Mouse (Mus musculus) retina, adult 2 months (tissue): ENCODE data around the gene Ppm1m.
A peak's percentile ranks its signal among the peaks of the same experiment; 100 is the strongest.

ENCODE experiments used
- DNase-seq: peaks from one replicate; pipeline ENCODE4 v3.0.0-alpha.2; 2012; ENCODE audit warnings: low read depth, low spot score

Ppm1m gene

DNA sequence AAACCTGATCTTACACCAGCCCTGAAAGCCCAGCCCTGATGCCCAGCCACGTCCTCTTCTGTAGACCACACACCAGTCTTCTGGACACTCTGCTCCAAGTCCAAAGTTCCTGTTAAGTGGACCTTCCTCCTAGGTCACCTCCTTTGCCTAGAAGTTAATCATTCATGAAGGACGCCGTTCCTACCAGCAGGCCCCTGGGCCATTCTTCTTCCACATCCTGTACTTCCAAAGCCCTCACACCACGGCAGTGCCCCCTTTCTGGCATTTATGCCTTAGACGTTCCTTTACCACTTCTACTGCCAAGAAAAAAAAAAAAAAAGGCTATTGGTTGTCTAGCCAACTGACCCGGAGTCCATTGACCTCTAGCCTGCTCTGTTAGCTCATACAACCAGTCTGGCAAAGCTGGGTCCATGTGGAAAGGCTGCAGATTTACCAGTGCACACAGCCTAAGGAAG lies 41.5 kb downstream of the Ppm1m start, which contains the start of gene Glyctk:
TSS of gene Glyctk (minus strand) at position 102 of the 455 bp plus-strand sequence.
- DNase-seq = no peak

DNA sequence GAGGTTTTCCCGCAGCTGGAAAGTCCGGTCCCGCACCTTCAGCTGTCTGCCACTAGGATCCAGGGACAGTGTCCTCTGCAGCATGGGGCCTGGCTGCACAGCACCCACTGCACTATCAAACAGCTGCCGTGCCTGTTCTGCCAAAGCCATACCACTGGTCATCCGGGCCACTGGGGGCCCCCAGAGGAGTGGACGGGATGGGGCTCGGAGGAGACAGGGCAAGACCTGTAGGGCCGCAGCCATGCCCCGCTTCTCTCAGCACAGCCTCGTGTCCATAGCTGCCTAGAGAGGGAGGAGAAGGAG lies 42.0 kb downstream of the Ppm1m start:
- DNase-seq = no peak

DNA sequence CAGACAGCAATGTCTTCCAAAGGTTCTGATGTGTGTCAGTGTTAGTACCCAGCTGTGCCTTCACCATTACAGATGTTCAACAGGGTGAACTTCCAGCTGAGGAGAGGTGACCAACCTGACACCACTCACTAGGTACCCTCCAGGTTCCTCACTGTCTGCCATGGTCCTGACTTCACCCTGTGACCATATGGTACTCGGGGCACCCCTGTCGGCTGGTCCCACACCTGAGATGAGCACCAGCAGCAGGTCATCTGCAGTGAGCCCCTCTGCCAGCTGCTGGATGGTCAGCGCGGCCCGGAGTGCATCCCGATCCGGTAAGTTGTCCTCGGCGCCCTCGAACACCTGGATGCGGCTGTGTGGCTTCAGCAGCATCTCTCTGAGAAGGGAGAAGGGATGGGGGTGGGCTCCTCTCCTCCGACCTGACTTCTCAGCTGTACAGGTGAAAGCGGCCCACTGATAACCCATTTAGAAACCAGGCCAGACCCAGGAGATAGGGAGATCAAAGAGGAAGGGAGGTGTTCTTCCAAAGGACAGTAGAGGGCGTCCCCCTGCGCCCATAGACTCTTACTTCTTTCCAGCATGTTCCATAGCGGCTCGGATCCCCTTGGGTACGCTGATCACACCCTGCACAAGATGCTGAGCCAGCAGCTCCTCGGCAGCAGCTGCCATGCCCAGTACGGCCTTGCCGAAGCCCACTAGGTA lies 42.5 kb downstream of the Ppm1m start:
- DNase-seq = no peak

DNA sequence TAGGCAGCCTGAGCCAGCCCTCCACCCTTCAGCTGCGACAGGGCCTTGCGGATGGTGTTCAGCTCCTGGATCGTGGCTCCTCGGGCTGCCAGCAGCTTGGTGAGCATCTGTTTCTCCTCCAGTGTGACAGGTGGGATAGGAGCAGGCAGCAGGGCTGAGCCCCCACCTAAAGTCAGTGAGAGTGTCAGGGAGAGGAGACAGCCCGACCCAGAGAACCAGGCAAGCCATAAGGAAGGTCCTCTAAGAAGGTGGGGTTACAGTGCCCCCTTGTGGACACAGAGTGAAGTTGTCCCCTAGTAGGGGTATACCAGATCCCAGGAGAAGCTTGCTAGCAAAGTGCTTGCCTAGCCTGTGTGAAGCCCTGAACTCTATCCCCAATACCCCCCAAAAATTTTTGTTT lies 43.1 kb downstream of the Ppm1m start:
- DNase-seq = peak; percentile 16

DNA sequence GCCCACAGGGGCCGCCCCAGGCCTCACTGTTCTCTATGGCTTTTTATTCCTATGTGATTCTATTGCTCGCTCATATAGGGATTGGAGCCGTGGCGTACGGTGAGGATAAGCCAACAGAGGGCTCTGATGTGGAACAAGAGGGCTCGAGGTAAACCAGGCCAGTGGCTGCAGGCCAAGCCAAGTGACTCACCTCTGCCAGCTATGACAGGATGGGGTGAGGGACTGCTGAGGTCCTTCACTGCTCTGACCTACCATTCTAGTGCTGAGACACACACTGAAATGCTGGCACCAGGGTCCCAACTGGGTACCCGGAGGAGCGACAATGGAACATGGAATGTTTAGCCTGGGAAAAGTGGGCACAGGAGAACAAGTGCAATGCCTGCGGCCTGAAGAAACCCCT lies 45.4 kb downstream of the Ppm1m start:
- DNase-seq = no peak

DNA sequence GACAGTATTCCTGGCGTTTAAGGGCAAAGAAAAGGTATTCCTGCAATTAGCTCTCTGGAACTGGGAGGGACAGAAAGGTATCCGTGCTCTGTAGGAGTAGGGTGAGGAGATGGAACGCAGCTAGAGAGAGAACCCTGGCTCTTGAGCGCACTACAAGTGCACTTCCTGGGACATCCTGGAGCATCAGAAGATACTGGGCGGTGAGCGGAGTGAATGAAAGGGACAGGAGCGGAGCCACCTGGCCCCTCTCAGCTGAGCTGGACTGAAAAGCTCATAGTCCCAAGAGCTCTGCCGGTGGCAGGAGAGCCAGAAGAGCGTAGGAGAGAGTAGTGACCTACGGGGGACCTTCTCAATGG lies 50.2 kb downstream of the Ppm1m start:
- DNase-seq = no peak

DNA sequence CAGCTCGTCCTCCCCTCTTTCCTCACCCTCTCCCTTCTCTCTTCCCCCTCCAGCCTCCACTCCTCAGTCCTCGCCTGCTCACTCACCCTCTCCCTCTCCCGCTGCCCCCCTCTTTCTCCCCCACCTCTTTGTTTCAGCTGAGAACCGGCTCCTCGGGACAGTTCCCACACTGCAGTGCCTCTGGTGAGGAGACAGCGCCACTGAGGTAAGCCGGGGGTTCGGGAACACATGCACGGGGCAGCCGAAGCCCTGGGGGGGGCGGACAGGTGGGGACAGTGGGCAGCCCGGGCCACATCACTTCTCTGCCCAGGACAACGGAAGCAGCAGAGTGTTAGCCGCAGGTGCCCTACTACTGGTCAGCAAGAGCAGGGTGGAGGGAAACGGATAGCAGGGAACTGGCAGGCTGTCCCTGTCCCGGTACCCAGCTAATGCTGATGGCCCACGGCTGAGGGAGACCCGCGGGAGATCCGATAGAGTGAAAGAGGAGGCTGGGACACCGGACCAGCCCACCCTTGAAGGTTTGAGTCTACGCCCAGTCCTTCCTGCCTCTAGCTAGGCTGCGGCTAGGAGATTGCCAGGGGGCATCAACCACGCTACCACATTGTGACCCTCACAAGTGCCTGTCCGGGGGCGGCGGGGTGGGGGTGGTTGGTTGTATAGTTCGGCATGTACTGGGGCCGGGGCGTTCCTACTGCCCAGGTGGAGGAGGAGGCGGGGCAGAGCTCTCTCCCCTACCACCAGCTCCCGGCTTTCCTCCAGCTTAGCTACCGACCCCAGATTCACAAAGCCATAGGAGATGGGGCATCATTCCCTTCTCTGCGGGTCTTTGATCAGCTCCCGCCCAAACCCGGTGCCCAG lies 50.8 kb downstream of the Ppm1m start:
- DNase-seq = no peak

DNA sequence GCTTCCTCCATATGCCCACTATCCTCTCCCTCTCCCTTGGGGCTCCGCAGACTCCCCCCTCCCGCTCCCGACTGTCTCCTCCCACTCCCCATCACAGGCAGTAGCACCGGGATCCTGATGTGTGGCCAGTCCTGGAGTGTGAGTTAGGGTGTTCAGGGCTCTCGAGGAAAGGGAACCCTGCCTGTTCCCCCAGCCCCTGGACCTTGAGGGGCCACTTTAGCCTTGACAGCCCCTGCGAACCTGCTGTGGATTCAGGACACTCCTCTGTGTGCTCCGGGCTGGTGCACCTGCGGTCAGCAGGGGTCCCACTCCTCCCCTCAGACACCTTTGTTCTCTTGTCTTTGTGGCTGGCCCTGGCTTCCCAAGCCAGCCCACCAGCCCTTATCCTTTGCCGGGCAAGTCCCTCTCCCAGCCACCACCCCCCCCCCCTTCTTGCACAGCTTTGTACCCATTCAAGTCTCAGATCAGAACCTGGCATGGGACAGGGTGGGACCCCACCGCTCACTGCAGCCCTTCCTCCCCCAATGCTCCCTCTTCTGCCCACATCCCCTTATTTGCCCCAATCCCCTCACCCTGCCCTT lies 51.6 kb downstream of the Ppm1m start:
- no peak for DNase-seq

DNA sequence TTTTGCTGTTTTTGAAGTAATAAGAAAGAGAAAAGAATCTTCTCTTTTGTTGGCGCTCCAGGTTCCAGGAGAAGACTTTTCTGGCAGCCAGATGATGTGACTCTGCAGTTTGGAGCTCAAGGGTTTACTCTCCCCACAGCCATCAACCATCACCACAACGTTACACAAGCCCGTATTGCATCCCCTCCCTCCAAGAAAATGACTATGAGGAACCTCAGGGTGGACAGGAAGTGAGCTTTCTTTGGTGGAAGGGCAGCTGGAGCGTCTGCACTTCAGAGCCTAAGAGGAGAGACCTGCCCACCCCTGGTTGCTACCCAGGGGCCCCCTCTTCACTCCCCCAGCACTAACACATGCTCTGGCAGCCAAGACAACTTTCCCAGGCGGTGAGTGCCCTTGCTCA lies 52.3 kb downstream of the Ppm1m start:
- DNase-seq = no peak

DNA sequence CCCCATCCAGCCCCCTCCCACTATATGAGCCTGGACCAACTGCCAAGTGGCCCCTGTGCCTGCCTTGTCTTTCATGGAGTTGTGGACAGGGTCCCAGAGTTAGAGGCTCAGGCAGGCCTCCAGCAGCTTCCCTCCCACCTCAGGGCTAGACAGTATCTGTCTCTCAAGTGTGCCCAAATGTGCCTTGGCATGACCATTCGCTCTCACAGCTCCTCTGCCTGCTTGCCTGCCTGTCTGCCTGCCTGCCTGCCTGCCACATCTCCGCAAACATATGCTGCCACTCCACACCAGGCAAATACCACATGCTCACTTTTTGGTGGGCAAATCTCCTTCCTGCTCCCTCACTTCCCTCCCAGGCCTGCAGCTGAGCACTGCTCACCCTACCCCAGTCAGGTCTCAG lies 54.0 kb downstream of the Ppm1m start:
- no peak for DNase-seq
